Mouse (Mus musculus): ENCODE data around the gene Hnrnph1.

Gene Hnrnph1

DNA sequence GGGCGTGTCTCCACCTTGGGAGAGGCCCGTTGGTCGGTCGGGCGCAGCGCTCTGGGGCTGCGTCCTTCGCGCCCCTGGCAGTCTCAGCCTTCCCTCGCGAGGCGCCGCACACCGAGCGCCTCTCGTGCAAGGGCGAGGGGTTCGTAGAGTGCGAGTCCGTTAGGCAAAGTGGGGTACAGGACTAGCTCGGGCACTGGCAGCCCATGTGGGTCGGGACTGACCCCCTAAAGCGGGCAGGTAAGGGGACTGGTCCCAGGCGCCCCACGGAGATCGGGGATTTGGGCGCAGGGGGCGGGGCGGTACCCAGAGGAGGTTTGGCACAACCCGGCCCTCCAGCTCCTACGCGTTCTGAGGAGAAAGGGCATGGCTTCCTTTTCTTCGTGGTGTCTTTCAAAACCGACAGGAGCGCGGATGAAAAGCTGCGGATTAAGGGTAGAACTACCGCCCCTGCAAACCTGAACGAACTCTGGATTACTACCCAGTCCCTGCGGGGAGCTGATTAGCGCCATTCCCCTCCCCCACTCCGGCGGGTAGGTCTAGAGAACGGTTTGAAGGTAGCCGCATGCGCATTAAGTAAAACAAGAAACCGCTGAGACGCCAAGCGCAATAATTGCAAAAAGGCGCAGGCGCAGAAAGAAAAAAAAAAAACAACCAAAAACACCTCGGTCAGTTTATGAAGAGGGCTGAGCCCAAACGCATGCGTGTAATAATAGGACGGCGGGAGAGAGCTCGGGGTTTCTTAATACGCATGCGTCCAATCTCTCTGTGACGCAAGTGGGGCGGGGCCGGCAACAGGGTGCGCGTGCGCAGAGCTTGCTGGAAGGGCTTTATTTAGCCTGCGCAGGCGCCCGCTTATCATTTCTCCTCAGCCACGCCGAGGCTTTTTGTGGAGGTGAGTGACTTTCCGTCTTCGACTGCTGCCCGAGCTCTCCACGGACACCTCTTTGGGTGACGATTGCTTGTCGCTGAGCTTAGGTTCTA is at the start of gene Hnrnph1:
Gene Hnrnph1 (plus strand): TSS at position 80 of the 981 bp plus-strand sequence.
- in situ Hi-C loops (cut with MboI, MseI), result loop anchor here (5.0 kb wide), 1 partner anchor 50 kb away; no protein-coding TSS in a partner anchor

DNA sequence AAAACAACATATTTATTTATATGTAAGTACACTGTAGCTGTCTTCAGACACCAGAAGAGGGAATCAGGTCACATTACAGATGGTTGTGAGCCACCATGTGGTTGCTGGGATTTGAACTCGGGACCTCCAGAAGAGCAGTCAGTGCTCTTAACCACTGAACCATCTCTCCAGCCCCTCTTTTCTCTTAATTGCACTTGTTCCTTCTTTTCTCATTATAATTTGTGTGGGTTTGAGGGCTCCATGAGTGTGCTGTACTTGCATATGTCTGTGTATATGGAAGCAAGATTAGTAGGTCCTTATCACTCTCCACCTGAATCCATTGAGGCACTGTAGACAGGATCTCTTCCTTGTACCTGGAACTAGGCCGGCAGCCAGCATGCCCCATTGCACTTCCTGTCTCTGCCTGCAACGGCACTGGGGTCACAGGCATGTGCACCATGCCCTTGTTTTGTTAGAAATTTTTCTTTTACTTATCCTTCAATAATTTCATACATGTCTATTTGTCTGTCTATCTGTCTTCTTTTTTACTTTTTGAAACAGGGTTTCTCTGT is 48.6 kb upstream of the Hnrnph1 start:
- in situ Hi-C loops (cut with MboI, MseI), result loop anchor here (5.0 kb wide), 1 partner anchor 34 kb away; no protein-coding TSS in a partner anchor

DNA sequence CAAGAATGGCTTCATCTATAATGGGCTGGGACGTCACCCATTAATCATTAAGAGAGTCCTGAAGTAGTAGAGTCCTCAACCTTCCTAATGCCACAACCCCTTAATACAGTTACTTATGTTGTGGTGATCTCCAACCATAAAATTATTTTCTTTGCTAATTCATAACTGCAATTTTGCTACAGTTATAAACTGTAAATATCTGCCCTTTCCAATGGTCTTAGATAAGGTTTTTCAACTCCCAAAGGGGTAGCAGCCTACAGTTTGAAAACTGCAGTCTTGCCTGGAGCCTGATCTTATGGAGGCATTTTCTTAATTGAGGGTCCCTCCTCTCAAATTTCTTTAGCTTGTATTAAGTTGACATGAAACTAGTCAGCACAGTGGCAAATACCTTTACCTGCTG is 47.4 kb upstream of the Hnrnph1 start:
- in situ Hi-C loops (cut with MboI, MseI), result loop anchor here (5.0 kb wide), 1 partner anchor 33 kb away; no protein-coding TSS in a partner anchor

DNA sequence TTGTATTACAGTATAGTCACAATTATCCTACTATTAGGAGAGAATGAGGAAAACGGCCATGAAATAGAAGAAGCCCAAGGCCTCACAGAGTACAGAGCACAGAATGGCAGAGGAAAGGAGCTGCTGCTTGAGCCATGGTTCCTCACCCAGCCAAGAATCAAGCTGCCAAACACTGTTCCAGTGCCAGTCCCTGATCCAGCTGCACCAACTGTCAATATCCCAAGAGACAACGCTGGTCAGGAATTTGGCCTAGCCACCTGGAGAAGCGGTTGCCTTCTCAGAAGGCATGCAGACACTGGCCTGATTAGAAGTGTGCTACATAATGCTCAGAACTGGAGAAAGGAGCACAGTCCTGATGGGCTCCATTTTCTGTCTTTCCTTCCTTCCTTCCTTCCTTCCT is 43.6 kb upstream of the Hnrnph1 start:
- in situ Hi-C loops (cut with MboI, MseI), result no loop called here

DNA sequence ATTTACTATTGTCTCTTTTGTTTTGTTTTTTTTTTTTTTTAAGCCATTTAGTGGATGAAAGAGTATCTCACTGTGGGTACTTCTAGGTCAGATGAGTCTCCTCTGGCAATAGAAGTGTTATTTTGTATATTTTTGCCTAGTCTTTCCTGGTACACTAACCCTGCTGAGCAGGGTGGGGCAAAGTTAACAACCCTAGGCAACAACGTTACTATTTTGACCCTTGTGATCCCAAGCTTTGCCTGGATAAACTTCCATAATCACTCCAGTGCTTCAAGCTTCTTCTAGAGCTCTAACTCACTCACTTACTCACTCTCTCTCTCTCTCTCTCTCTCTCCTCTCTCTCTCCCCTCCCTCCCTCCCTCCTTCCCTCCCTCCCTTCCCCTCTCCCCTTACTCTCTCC is 40.7 kb upstream of the Hnrnph1 start:
- in situ Hi-C loops (cut with MboI, MseI), result no loop called here

DNA sequence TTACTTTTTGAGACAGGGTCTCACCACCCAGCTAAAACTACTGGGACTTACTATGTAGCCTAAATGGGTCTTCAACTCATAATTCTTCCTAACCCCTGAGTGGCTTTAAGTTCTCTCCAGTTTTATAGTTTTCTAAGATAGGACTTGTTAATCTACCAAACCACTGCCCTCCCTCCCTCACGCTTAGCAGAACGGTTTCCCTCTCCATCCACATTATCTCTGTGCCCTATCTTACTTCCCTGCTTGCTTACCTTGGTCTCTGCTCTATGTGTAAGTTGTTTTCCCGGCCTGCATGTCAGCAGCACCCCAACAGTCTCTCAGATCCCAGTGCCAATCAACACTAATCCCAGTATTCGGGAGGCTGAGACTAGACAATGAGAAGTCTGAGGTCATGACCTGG is 39.9 kb upstream of the Hnrnph1 start:
- in situ Hi-C loops (cut with MboI, MseI), result no loop called here

DNA sequence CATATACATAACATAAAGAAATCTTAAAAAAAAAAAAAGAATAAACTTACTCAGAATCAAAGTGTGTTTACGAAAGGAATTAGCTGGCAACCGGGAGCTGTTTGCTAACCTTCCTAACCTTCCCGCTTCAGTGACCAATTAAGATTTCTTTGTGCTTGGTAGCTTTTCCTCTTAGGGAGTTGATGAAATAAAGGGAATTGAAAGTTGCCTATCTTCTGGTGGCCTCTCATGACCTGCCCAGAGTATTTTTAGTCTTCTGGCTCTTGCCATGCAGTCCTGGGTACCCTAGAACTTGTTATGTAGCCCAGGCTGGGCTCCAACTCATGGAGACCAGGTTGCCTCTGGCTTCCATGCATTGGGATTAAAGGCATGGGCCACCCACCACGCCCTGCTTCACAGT is 31.3 kb upstream of the Hnrnph1 start:
- in situ Hi-C loops (cut with MboI, MseI), result no loop called here

DNA sequence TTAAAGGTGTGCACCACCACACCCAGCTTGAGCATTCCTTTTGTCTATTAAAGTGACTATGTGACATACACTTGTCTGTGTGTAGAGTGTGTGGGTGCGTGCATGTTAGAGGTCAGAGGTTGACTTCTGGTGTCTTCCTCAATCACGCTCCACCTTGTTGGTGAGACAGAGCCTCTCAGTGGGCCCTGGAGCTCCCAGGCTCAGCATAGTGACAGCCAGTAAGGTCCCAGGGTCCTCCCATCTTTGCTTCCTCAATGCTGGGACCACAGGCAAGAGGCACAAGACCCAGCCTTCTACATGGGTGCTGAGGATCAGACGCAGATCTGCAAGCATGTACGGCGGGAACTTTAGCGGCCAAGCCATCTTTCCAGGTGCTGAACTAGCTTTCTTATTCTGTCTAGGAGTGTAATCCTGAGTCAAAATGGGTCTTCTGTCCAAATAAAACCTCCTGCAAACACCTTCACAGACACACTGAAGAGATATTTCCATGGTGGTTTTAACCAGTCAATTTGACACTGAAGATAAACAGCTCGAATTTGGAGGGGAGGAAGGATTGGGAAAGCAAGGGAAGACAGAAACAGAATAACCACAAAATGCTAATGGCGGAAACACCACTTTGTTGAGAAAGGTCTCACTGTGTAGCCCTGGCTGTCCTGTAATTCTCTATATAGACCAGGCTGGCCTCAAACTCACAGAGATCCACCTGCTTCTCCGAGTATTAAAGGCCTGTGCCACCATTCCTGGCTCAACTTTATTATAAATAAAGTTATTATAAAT is 30.3 kb upstream of the Hnrnph1 start:
- in situ Hi-C loops (cut with MboI, MseI), result no loop called here

DNA sequence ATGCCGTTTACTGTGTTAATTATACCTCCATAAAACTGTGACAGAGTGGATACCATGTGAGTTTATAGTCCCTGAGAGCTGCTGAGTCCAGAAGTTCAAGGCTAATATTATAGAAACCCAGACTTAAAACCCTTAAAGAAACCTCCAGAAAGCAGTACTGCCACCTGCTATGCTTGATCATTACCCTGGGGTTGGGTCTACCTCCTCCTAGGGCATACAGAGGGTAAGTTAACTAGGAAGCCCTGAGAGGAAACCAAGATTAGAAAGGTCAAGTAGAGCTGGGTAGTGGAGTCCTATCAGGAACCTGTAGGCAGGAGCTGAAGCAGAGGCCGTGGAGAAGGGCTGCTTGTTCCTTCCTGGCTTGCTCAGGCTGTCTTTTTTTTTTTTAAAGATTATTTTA is 24.6 kb upstream of the Hnrnph1 start:
- in situ Hi-C loops (cut with MboI, MseI), result no loop called here

DNA sequence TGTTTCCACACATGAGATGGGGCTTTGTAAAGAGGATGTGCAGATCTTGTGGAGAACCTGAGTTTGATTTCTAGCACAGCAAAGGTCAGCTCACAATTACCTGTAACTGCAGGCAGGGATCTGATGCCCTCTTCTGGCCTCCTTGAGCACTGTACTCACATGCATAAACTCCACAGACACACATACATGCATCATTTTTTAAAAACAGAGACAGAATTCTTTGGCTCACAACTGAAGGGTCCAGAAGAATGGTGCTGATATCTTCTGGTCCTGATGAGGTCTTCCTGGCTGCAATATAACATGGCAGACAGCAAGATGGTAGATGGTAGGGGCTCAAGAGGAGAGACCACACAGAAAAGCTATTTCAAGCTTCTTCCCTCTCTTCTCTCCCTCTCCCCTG is 22.6 kb upstream of the Hnrnph1 start, which contains the start of gene Cby3:
Gene Cby3 (plus strand): TSS at position 301 of the 400 bp plus-strand sequence.
- in situ Hi-C loops (cut with MboI, MseI), result no loop called here

DNA sequence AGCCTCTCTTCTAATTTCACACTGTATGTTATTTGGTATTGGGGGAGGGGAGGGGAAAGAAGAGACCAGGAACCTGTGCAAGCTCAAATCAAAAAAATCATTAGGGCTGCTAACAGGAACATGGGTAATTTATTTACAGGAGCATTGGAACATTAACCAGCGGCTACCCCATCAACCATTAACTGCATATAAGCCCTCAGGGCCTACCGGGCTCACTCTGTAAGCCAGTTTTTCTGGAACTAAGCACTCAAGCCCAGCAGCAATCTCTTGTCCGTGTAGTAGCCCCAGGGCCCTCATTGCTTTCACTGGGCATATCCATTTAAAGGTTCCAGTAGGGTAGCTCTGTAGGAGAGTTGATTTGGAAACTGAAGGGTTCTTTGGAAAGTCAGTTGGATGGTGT is 21.9 kb upstream of the Hnrnph1 start:
- in situ Hi-C loops (cut with MboI, MseI), result no loop called here

DNA sequence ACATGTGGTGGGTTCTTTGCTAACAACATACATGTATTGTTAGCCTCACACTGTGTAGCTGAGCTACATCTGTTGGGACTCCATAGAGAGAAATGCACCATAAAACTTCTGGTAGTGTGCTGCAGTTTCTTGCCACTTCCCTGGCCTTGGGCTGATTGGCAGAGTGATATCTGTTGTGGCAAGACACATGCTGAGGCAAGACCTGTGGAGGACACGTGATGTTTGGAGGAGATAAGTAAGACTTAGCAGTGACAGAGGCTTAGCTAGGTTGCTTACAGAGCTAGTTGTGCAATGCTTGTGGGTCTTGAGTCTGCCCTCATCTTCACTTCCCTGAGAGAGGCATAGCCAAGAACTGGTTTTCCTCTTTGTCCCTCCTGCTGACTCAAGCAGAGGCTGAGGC is 21.4 kb upstream of the Hnrnph1 start:
- in situ Hi-C loops (cut with MboI, MseI), result no loop called here

DNA sequence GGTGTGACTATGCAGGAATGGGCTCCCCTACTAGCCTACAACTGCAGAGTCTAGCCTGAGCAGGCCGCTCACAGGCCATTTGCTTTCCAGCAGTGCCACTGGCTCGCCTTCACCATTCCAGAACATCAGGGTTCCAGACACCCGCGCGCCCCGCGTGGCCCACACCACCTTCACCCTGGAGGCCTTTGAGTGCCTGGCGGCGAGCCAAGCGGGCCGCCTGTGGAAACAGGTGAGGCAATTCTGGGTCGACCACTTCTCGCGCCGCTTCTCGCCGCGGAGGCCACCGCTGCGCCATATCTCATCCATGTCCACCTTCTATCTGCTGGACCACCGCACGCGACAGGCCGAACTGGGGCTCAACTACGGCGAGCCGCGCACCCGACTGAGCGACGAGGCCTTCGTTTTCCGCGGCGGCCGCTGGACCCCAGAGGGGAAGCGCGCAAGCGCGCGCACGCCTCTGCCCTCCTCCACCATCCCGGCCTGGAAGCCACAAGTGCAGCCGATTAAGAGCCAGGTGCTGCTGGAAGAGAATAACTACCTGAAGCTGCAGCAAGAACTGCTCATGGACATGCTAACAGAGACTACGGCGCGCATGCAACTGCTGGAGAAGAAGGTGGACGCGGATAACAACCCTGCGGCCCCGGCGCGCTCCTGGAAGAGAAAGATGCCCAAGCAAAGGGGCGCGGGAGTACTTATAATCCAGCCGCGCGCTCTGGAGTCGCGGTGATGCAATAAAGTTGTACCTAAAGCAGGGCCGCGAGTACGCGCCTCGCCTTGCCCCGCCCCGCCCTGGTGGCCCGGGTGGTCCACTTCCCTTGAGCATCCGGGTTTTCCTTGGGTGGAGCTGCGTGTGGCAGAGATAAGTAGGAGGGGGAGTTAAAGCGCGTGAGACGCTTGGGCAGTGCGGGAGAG is 17.6 kb upstream of the Hnrnph1 start:
- in situ Hi-C loops (cut with MboI, MseI), result no loop called here

DNA sequence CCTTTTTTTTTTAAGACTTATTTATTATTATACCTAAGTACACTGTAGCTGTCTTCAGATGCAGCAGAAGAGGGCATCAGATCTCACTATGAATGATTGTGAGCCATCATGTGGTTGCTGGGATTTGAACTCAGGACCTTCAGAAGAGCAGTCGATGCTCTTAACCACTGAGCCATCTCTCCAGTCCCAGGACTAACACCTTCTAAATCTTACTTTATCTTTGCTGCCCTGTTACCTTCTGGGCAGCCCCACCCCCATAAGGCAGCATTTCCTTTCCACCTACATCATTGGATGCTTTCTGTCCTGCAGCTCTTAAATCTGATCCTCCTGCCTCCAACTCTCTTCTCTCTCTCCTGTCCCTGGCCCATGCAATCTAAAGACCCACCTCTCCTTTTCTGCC is 15.5 kb upstream of the Hnrnph1 start:
- in situ Hi-C loops (cut with MboI, MseI), result loop anchor here (5.0 kb wide), 1 partner anchor 34 kb away; the partner anchor contains the start of gene Canx

DNA sequence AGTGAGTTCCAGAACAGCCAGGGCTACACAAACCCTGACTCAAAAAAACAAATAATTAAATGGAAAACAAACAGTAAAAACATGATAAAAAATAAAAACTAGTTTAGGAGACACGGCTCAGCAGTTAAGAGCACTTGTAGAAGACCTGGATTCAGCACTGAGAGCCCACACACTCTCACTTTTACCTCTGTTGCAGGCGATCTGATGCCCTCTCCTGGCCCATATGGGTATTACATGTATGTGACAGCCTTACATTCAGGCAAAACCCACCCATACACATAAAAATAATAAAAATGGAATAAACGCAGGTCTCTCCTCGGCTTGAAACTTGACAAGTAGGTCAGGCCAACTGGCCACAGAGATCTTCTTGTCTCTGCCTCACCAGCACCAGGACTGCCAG is 12.2 kb upstream of the Hnrnph1 start:
- in situ Hi-C loops (cut with MboI, MseI), result loop anchor here (5.0 kb wide), 1 partner anchor 37 kb away; the partner anchor contains the start of gene Canx

DNA sequence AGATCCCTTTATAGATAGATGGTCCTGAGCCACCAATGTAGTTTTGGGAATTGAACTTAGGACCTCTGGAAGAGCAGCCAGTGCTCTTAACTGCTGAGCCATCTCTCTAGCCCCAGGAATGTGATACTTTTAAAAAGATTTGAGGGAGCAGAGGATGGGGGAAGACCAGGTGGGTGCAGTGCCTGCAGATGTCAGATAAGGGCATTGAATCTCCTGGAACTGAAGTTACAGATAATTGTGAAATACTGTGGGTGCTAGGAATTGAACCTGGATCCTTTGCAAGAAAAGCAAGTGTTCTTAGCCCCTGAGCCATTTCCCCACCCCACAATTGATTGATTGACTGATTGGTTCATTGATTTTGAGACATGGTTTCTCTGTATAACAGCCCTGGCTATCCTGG is 11.5 kb upstream of the Hnrnph1 start:
- in situ Hi-C loops (cut with MboI, MseI), result no loop called here

DNA sequence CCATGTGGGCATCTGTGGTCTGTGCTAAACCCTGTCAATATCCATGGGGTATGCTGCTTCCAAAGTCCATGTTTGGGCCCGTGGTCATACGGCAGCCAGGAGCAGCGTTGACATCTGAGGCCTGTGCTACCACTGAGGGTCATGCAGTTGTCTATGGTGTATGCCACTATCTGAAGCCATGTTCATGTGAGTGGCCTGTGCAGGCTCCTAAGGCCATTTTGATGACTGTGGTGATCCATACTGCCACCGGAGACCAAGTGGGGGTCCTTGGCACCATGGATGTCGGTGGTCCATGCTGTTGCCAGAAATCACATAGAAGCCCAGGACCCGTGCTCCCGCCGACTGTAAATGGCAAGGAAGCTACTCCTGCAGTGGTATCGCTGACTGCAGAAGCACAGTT is 9.3 kb upstream of the Hnrnph1 start:
- in situ Hi-C loops (cut with MboI, MseI), result no loop called here

DNA sequence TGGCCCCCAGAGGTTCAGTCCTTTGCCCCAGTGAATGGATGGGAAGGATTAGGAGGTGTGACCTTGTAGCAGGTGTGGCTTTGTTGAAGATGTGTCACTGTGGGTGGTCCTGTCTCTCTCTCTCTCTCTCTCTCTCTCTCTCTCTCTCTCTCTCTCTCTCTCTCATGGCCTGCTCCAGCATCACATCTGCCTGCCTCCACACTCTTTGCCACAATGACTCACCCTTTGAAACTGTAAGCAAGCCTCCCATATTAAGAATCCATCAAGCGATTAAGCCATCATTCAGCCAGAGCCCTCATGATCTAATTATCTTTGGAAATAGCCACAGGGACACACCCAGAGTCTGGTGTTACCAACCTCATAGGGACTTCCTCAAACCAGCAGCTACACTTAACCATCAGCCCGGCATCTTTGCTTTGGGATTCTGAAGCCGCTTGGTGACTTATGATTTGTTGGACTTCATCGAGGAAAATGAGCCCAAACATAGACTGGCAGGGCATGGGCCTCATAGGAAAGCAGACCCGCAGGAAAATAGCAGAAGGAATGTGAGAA is 7.4 kb upstream of the Hnrnph1 start:
- in situ Hi-C loops (cut with MboI, MseI), result no loop called here

DNA sequence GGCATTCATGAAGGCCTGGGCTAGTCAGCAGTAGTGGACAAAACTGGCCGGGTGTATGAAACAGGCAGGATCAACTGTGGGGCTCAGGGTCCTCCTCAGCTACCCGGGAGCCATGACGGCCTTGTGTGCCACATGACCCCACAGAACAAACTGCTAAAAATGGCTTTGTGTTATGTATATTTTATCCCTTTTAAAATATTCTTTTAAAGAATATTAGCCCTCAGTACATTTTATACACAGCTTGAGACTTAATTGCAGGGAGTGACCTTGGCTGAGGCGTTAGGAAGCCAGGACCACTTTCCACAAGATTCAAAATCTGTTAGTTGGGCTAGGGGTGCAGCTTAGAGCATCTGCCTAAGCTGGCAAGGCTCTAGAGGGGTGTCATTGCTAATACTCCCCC is 5.8 kb upstream of the Hnrnph1 start:
- in situ Hi-C loops (cut with MboI, MseI), result no loop called here

DNA sequence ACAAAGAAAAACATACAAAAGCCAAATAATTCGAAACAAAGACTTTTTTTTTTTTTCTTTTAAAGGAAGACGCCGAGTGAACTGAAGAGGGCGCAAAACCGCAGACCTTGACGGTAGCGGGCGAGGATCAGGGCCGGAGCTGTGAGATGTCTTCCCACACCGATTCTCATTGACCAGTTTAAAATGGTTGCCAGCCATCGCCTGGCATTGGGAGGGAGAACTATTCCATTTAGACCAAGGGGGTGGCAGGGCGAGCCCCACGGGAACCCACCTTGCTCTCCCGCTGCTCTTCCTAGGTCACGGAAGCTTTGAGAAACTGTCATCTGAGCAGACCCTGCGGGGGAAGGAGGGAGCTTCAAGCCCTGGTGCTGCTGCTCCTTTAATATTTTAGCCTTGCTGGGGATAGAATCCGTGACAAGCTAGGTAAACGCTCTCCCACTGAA is 5.4 kb upstream of the Hnrnph1 start:
- in situ Hi-C loops (cut with MboI, MseI), result no loop called here

DNA sequence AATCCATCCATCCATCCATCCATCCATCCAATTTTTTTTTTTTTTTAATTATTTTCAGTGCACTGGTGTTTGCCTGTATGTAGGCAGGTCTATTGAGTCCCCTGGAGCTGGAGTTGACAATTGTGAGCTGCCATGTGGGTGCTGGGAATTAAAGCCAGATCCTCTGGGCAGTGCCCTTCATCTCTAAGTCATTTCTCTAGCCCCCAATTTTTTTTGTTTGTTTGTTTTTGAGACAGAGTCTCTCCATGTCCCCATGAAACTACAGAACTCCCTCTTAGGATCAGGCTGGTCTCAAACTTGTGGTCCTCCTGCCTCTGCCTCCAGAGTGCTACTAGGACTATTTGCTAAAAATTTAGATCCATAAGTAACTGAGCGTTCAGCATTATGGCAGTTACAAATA is 4.9 kb upstream of the Hnrnph1 start:
- in situ Hi-C loops (cut with MboI, MseI), result no loop called here

All from T-helper 1 cell (primary cell).